Mouse (Mus musculus) heart, postnatal 36 days (tissue): ENCODE measurements around the gene Zfp874a. TPM values are rescaled to one million over a fixed set of nuclear protein-coding genes. Genes with fewer than 3 reads are reported as not detected.
"Not testable (repeated sequence)": the region's sequence is repeated elsewhere in the genome, so short reads cannot be mapped to it uniquely, and the experiment has no call there.

Experiments
- DNase-seq, 2 experiments: peaks; one replicate each; pipeline ENCODE4 v3.0.0; 2021 to 2022
- intact Hi-C: fragments of 180-260 bp; cut with DNase I; formaldehyde crosslinking; loops from one replicate; pipeline ENCODE4 v1.15.1; 2025
- total RNA-seq, 2 experiments: library from RNA; stranded (reverse); gene quantifications; 2 replicates each; pipeline ENCODE4 v1.2.3; 2021

Gene Zfp874a
- total RNA-seq, 2 experiments from 2014 or later = 10.0 to 10.2 TPM

GRCm38 (mm10) chr13:67413634-67414033 lies 37.8 kb downstream of the Zfp874a start:
- DNase-seq, intact Hi-C loops: not testable (repeated sequence)

- peak; percentile 79 to 80 for DNase-seq
- intact Hi-C loops = loop anchor here (5.0 kb wide), 1 partner anchor 37 kb away; the partner anchor contains the start of genes Gm28044 and Zfp953
Observed at GRCm38 (mm10) chr13:67399183-67399903, 52.1 kb downstream of the Zfp874a start, which contains the start of gene Zfp429. TSS of gene Zfp429 (minus strand) at chr13:67399819.

GRCm38 (mm10) chr13:67376255-67376654 lies 75.2 kb downstream of the Zfp874a start:
- intact Hi-C loops = not testable (repeated sequence)

DNA sequence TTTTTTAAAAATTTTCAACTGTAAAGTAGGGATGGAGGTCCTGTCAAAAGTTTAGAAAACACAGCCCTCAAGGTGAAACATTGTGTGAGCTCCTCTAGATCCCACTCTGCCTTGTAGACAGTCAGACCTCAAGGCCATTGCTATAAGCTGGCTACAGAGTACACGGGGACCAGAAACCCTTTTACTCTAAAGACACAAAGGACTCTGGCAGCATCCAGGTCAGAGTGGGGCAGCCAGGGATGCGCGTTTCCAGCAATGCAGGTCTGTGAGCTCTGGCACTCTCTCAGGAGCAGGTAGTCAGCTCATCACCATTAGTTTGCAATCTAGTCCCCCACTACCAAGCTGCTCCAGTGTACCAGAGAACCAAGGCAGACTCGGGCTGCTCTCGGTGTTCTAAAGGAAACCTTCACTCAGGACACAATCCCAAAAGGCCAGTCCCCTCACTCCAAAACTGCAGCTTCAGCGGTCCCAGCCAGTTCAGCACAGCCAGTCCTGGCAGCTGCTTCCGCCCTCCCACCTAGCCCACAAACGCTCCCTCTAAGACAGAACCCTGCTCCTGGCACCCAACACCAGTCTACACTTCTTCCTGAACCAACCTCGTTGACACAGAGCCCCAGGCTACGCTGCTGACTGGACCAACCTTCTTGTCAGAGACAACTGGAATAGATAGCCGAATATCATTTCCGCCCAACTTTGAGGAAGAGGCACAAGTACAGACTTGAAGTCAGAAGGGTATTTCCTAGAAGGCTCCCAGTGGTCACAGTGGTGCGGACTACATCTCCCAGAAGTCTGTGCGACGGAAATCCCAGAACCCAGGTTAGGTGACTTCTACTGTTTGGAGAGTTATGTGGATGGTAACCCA lies 76.1 kb downstream of the Zfp874a start, which contains the start of the genes Gm28041 and Zfp456:
Gene Gm28041 (minus strand): TSS at position 684 of the 862 bp plus-strand sequence.
Gene Zfp456 (minus strand): TSS at position 761 of the 862 bp plus-strand sequence.
- intact Hi-C loops = loop anchor here (1.0 kb wide), 1 partner anchor 15 kb away; the partner anchor contains the start of genes Gm28044 and Zfp953
- DNase-seq = peak; percentile 71 to 77

More at GRCm38 (mm10) chr13:67376255-67376654, 75.2 kb downstream of the Zfp874a start:
- DNase-seq = not testable (repeated sequence)

Other genes starting within 250 kb of the Zfp874a start
- 1 to 10 TPM; 2.0 to 2.5 TPM for gene Zfp458, start 173.2 kb downstream of the Zfp874a start, total RNA-seq
- 1 to 10 TPM; 2.0 to 5.2 TPM for gene Zfp457, start 145.1 kb downstream of the Zfp874a start, total RNA-seq
- gene Zfp595, start 119.1 kb downstream of the Zfp874a start, total RNA-seq = 1 to 10 TPM; 1.9 to 2.2 TPM
- 1 to 10 TPM; 1.4 TPM for gene Gm28044, start 91.1 kb downstream of the Zfp874a start, total RNA-seq
- 1 to 10 TPM; 1.1 to 1.5 TPM for gene Zfp953, start 91.0 kb downstream of the Zfp874a start, total RNA-seq
- gene Gm28041, start 75.9 kb downstream of the Zfp874a start, total RNA-seq = 1 to 10 TPM; 1.7 to 2.1 TPM
- under 1 TPM; 0.72 to 0.76 TPM for gene Zfp456, start 75.8 kb downstream of the Zfp874a start, total RNA-seq
- gene Zfp429, start 51.8 kb downstream of the Zfp874a start, total RNA-seq = 1 to 10 TPM; 1.3 to 3.1 TPM
- gene Zfp459, start 30.2 kb downstream of the Zfp874a start, total RNA-seq = 1 to 10 TPM in 1 of 2 experiments, under 1 TPM in 1; 0.58 to 1.2 TPM
- 10 to 100 TPM; 16.8 to 22.4 TPM for gene Zfp874b, start 32.6 kb upstream of the Zfp874a start, total RNA-seq
- gene Zfp58, start 48.9 kb upstream of the Zfp874a start, total RNA-seq = 1 to 10 TPM; 3.5 to 4.7 TPM
- gene Gm26965, start 74.5 kb upstream of the Zfp874a start, total RNA-seq = not detected
- 1 to 10 TPM; 7.1 TPM for gene Zfp87, start 74.6 kb upstream of the Zfp874a start, total RNA-seq
- 1 to 10 TPM; 3.5 to 4.1 TPM for gene Zfp748, start 102.2 kb upstream of the Zfp874a start, total RNA-seq
- 1 to 10 TPM; 3.8 to 5.2 TPM for gene Zfp729b, start 158.1 kb upstream of the Zfp874a start, total RNA-seq
- gene Gm49345, start 186.1 kb upstream of the Zfp874a start, total RNA-seq = under 1 TPM; 0.81 to 0.83 TPM
- 1 to 10 TPM; 3.3 to 4.2 TPM for gene Zfp729a, start 186.2 kb upstream of the Zfp874a start, total RNA-seq
- gene Zfp738, start 235.4 kb upstream of the Zfp874a start, total RNA-seq = 1 to 10 TPM; 4.8 to 5.9 TPM